Mouse (Mus musculus): ENCODE results near the gene Creg1. TPM values are rescaled to one million over a fixed set of nuclear protein-coding genes. Genes with fewer than 3 reads are reported as not detected.

Gene Creg1
- polyA plus RNA-seq, 1 experiment from 2014 or later, result 89.9 TPM

DNA sequence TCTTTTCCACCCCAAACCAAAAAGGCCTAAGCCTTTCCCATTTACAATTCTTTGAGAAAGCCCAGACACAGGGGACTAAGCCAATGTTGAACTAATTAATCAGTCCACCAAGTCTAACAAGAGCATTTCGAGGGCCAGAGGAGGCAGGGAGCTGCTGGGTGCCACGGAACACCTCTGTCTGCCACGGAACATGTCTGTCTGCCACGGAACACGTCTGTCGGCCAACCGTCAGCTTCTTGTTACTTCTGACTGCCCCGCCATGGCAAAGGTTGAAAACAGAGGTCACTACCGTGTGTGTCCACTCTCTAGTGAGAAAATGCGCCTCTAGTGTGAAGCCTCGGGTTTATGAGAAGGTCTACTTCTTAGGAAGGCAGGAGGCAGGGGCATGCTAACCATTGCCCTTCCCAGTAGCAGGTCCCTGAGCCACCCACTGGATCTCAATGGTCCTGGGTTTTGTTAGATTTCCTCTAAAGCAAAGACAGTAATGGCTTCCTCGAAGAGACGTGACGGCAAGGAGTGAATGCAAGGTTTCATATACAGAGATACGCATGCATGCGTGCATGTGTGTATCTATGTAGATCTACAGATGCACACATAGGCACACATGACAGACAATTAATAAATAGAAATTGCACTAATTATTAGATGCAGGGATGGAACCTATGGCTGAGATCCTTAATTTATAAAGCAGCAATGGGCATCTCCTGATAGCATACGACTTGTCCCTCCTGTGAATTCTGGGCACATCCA, 27.1 kb downstream of the Creg1 start:
- Histone ChIP-seq H3K4me1 (replicated peaks; ENCODE audit: insufficient read depth, low read length) (no peaks in the 10 kb centered on the region), H3K4me2 (ENCODE audit: low read length) (no peak overlapping the region), H3K4me3 (replicated peaks; ENCODE audit: low read depth, low read length) (no peak overlapping the region), H3K27ac (no peak overlapping the region), H3K9ac (ENCODE audit: low read depth, low read length) (no peak overlapping the region), H3K27me3 (ENCODE audit: insufficient read depth, low read length) (no peaks in the 10 kb centered on the region), H3K36me3 (ENCODE audit: insufficient read depth, low read length) (no peaks in the 10 kb centered on the region), H3K9me3 (replicated peaks; ENCODE audit: low read length) (no peaks in the 10 kb centered on the region)
- TF ChIP-seq CTCF (IDR thresholded peaks at IDR 0.05; ENCODE audit: low read depth), result no peak
- DNase-seq (ENCODE audit: low spot score), result no peak
- ATAC-seq (replicated peaks; ENCODE audit: low FRiP score, low read depth), result no peak
- WGBS, result 92% methylated on average over 17 of the region's 17 CpGs

- Histone ChIP-seq H3K4me1 (replicated peaks; ENCODE audit: insufficient read depth, low read length) (no peaks in the 10 kb centered on the region), H3K27me3 (ENCODE audit: insufficient read depth, low read length) (no peaks in the 10 kb centered on the region), H3K27ac (no peak overlapping the region), H3K4me2 (ENCODE audit: low read length) (no peak overlapping the region), H3K9me3 (replicated peaks; ENCODE audit: low read length) (no peaks in the 10 kb centered on the region), H3K4me3 (replicated peaks; ENCODE audit: low read depth, low read length) (no peak overlapping the region), H3K9ac (ENCODE audit: low read depth, low read length) (no peak overlapping the region), H3K36me3 (ENCODE audit: insufficient read depth, low read length) (no peaks in the 10 kb centered on the region)
- no peak for ATAC-seq (replicated peaks; ENCODE audit: low FRiP score, low read depth)
- WGBS, result 64% methylated on average over 9 of the region's 9 CpGs
- no peak for DNase-seq (ENCODE audit: low spot score)
- TF ChIP-seq CTCF (IDR thresholded peaks at IDR 0.05; ENCODE audit: low read depth), result no peak
These were observed 27.9 kb downstream of the Creg1 start for GRCm38 (mm10) chr1:165791411-165791810.

DNA sequence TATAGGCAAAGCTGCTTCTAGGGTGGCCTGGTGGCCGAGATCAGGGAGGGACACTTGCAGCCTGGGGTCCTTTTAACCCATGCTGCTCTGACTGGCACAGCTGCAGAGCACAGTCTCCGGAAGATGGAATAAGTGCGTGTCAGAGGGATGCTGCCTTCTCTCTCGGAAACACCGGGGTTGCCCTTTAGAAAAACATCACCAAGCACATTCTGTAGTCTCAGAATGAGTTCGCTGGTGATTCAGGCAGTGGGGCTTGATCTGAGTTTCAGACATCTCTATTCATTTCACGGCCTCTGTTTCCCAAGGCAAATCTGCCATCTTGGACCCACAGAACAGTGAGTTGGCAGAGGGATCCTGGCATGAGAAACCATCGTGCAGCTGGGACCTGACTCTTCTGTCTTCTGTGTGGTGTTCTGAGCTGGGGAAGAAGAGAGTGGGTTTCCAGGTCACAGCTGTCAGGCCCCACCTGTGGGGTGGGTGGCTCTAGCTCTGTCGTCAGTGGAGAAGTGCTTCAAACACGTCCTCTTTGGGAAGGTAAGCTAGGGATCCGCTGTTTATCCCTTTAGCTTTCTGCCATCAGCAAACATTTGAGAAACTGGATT, 38.3 kb downstream of the Creg1 start:
- Histone ChIP-seq H3K4me2 (ENCODE audit: low read length) (no peak overlapping the region), H3K4me3 (replicated peaks; ENCODE audit: low read depth, low read length) (no peak overlapping the region), H3K27ac (no peak overlapping the region), H3K36me3 (ENCODE audit: insufficient read depth, low read length) (no peaks in the 10 kb centered on the region), H3K27me3 (ENCODE audit: insufficient read depth, low read length) (no peaks in the 10 kb centered on the region), H3K4me1 (replicated peaks; ENCODE audit: insufficient read depth, low read length) (no peaks in the 10 kb centered on the region), H3K9ac (ENCODE audit: low read depth, low read length) (no peak overlapping the region), H3K9me3 (replicated peaks; ENCODE audit: low read length) (no peaks in the 10 kb centered on the region; the same call in 1 of the 2 replicates)
- TF ChIP-seq CTCF (IDR thresholded peaks at IDR 0.05; ENCODE audit: low read depth), result no peak
- ATAC-seq (replicated peaks; ENCODE audit: low FRiP score, low read depth), result no peak
- DNase-seq (ENCODE audit: low spot score), result no peak
- 83% methylated on average over 11 of the region's 11 CpGs for WGBS

DNA sequence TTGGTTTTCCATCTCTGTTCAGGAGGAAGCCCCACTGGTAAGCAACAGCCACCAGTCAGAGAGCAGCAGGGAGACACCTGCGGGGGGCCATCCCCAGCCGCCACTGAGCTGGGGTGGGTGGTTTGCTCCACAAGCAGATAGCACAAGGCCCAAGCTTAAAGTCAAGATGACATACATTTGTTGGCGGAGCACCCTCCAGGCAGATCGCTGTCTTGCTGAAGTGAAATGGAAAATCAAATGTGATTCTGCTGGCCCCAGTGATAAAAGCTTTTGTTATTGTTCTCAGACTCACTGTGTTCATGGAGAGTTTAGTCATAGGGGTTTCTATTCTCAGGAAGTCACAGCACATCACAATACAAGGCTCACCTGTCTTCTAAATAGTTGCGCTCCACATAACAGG, 39.6 kb downstream of the Creg1 start:
- Histone ChIP-seq H3K4me2 (ENCODE audit: low read length) (no peak overlapping the region), H3K9me3 (replicated peaks; ENCODE audit: low read length) (no peaks in the 10 kb centered on the region; the same call in 1 of the 2 replicates), H3K27me3 (ENCODE audit: insufficient read depth, low read length) (no peaks in the 10 kb centered on the region), H3K4me3 (replicated peaks; ENCODE audit: low read depth, low read length) (no peak overlapping the region), H3K36me3 (ENCODE audit: insufficient read depth, low read length) (no peaks in the 10 kb centered on the region), H3K9ac (ENCODE audit: low read depth, low read length) (no peak overlapping the region), H3K27ac (no peak overlapping the region), H3K4me1 (replicated peaks; ENCODE audit: insufficient read depth, low read length) (no peaks in the 10 kb centered on the region)
- WGBS, result 87% methylated on average over 5 of the region's 5 CpGs
- ATAC-seq (replicated peaks; ENCODE audit: low FRiP score, low read depth), result no peak
- TF ChIP-seq CTCF (IDR thresholded peaks at IDR 0.05; ENCODE audit: low read depth), result no peak
- no peak for DNase-seq (ENCODE audit: low spot score)

DNA sequence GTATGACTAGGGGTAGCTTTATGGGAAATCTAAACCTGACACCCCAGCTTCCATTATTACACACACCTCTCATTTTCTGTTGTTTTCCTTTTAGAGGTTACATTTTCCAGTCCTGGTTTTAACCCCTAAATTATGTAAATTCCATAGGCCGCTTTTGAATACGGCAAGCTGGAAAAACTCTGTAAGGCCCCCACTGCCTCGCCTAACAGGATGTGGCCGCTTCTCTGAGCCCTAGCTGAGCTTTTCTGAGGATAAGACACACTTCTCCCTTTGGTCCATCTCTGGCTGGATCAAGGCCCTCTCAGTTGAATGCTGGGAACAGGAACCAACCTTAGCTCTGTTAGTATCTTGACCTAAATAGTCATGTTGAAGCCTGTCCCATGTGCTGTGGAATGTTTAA, 40.6 kb downstream of the Creg1 start:
- no peak for DNase-seq (ENCODE audit: low spot score)
- ATAC-seq (replicated peaks; ENCODE audit: low FRiP score, low read depth), result no peak
- H3K4me3 ChIP-seq (replicated peaks; ENCODE audit: low read depth, low read length), result no peak overlapping the region
- TF ChIP-seq CTCF (IDR thresholded peaks at IDR 0.05; ENCODE audit: low read depth), result no peak
- H3K9me3 ChIP-seq (replicated peaks; ENCODE audit: low read length), result no peaks in the 10 kb centered on the region; the same call in 1 of the 2 replicates
- H3K27ac ChIP-seq, result no peak overlapping the region
- 91% methylated on average over 4 of the region's 4 CpGs for WGBS
- no peaks in the 10 kb centered on the region for H3K4me1 ChIP-seq (replicated peaks; ENCODE audit: insufficient read depth, low read length)
- H3K27me3 ChIP-seq (ENCODE audit: insufficient read depth, low read length), result no peaks in the 10 kb centered on the region
- H3K9ac ChIP-seq (ENCODE audit: low read depth, low read length), result no peak overlapping the region
- no peak overlapping the region for H3K4me2 ChIP-seq (ENCODE audit: low read length)
- H3K36me3 ChIP-seq (ENCODE audit: insufficient read depth, low read length), result no peaks in the 10 kb centered on the region

DNA sequence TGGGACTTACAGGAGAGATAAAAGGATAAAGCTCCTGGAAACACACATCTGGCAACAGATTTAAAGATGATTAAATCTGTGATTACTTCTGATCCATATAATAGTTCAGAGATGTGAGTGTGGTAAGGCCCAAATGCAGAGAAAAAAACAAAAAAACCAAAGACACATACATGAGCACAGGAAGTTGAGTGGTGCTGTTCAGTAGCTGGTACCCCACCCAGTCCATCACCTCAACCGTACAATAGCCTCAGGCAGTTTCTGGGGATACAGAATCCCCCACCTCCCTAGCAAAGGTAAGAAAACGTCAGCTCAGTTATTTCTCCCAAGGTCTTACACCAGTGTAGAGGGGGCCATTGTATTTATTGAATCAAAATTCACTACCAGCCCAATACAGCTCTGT, 47.1 kb downstream of the Creg1 start:
- whole genome bisulfite sequencing, result 73% methylated on average over 2 of the region's 2 CpGs
- TF ChIP-seq CTCF (IDR thresholded peaks at IDR 0.05; ENCODE audit: low read depth), result no peak
- H3K27ac ChIP-seq, result no peak overlapping the region

More for the DNA sequence above, 47.1 kb downstream of the Creg1 start:
- Histone ChIP-seq H3K9ac (ENCODE audit: low read depth, low read length) (no peak overlapping the region), H3K4me2 (ENCODE audit: low read length) (no peak overlapping the region), H3K4me1 (replicated peaks; ENCODE audit: insufficient read depth, low read length) (no peaks in the 10 kb centered on the region; the same call in 1 of the 2 replicates), H3K27me3 (ENCODE audit: insufficient read depth, low read length) (no peaks in the 10 kb centered on the region), H3K9me3 (replicated peaks; ENCODE audit: low read length) (no peaks in the 10 kb centered on the region), H3K36me3 (ENCODE audit: insufficient read depth, low read length) (no peaks in the 10 kb centered on the region), H3K4me3 (replicated peaks; ENCODE audit: low read depth, low read length) (no peak overlapping the region)
- DNase-seq (ENCODE audit: low spot score), result no peak
- ATAC-seq (replicated peaks; ENCODE audit: low FRiP score, low read depth), result no peak
